Mouse (Mus musculus) embryonic facial prominence, embryonic 10.5 days (tissue): Measurements from ENCODE around the gene 1810037I17Rik. TPM values are rescaled to one million over a fixed set of nuclear protein-coding genes. Genes with fewer than 3 reads are reported as not detected.
"Not testable (repeated sequence)": the region's sequence is repeated elsewhere in the genome, so short reads cannot be mapped to it uniquely, and the experiment has no call there.

Experiments used
- DNase-seq: peaks from one replicate; pipeline ENCODE4 v3.0.0-alpha.2; 2017; ENCODE audit warnings: low spot score
- H3K27ac ChIP-seq: fragments of 300-500 bp; sonication (generic); replicated peaks from 2 replicates; pipeline ENCODE4 v1.5.1; 2016; ENCODE audit warnings: mild to moderate bottlenecking
- H3K27me3 ChIP-seq: fragments of 300-500 bp; sonication (generic); replicated peaks from 2 replicates; pipeline ENCODE4 v1.6.1; 2016; ENCODE audit warnings: low read depth, mild to moderate bottlenecking; ENCODE audit not compliant: poor library complexity, severe bottlenecking
- H3K36me3 ChIP-seq: fragments of 300-500 bp; sonication (generic); replicated peaks from 2 replicates; pipeline ENCODE4 v1.6.1; 2016; ENCODE audit warnings: mild to moderate bottlenecking, moderate library complexity
- H3K4me1 ChIP-seq: fragments of 300-500 bp; sonication (generic); 2 replicates; pipeline ENCODE4 v1.6.1; 2016
- H3K4me3 ChIP-seq: fragments of 300-500 bp; sonication (generic); 2 replicates; pipeline ENCODE4 v1.5.1; 2016; ENCODE audit warnings: mild to moderate bottlenecking, moderate library complexity
- H3K9me3 ChIP-seq: fragments of 300-500 bp; sonication (generic); 2 replicates; pipeline ENCODE4 v1.6.1; 2016; ENCODE audit warnings: mild to moderate bottlenecking
- WGBS: fragments of 180-500 bp; shearing (Covaris S2); methylation state at CpG from one replicate; pipeline ENCODE4 v1.1.7; 2016; 5-methylcytosine and 5-hydroxymethylcytosine counted together
- polyA plus RNA-seq: library from polyadenylated mRNA; unstranded; fragments of >200 nt; fragmentation: Nextera tagmentation; extraction: Ambion mirVana; gene quantifications from 2 replicates; pipeline ENCODE4 v1.2.1, GENCODE M21; 2016

1810037I17Rik gene
- polyA plus RNA-seq, 1 experiment from 2014 or later = 73.8 TPM

DNA sequence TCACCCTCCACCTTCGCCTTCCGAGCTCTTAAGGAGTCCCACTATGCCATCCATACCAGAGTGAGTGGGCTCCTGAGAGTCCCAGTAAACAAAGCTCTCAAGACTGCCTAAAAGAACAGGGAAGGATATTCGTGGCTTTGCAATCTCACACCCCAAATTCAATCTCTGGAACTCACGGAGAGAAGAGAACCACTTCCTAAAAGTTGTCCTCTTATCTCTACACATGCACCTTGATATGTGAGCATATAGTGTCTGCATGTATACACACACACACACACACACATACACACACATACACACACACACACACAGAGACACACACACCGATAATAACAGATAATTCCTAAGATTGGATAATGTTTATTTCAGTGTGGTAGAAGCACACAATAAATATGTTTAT lies 8.5 kb upstream of the 1810037I17Rik start:
- no peaks in the 10 kb centered on the region for H3K27me3 ChIP-seq
- H3K4me1 ChIP-seq = peaks cover under 1% of the 10 kb centered on the region; the same call in 1 of the 2 replicates
- DNase-seq = no peak
- no peak overlapping the region for H3K4me3 ChIP-seq
- no peaks in the 10 kb centered on the region for H3K36me3 ChIP-seq
- no peak overlapping the region for H3K27ac ChIP-seq
- H3K9me3 ChIP-seq = no peaks in the 10 kb centered on the region
- WGBS = 88% methylated on average over 5 of the region's 5 CpGs

GRCm38 (mm10) chr3:122916191-122916680 lies 7.8 kb upstream of the 1810037I17Rik start:
- WGBS = 91% methylated on average over 6 of the region's 6 CpGs
- Histone ChIP-seq H3K4me3 (no peak overlapping the region), H3K27me3 (no peaks in the 10 kb centered on the region), H3K4me1 (peaks cover 7% of the 10 kb centered on the region; the same call in 1 of the 2 replicates), H3K9me3 (no peaks in the 10 kb centered on the region), H3K36me3 (no peaks in the 10 kb centered on the region), H3K27ac (no peak overlapping the region)
- DNase-seq = no peak

DNA sequence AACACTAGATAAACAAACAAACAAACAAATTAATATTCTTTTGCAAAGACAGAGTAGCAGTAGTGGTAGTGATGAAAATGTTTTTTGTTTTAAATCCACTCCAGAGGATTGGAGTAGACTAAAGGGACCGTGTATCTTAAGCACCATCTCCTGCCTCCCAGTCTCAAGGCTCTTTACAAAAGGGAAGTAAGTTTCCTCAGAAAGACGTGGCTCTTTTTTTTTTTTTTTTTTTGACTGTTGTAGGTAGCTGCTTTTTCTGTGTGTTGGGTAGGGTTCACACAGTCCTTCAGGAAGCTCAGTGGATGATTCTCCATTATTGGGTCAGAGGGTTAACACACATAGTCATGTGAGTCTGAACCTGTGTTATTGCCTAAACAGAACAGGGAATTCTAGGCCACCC lies 5.3 kb upstream of the 1810037I17Rik start:
- no peaks in the 10 kb centered on the region for H3K9me3 ChIP-seq
- peaks cover 12% of the 10 kb centered on the region for H3K4me1 ChIP-seq
- no peak for DNase-seq
- no peaks in the 10 kb centered on the region for H3K27me3 ChIP-seq
- no peaks in the 10 kb centered on the region for H3K36me3 ChIP-seq
- WGBS = 65% methylated on average over 2 of the region's 2 CpGs
- no peak overlapping the region for H3K27ac ChIP-seq
- no peak overlapping the region for H3K4me3 ChIP-seq

DNA sequence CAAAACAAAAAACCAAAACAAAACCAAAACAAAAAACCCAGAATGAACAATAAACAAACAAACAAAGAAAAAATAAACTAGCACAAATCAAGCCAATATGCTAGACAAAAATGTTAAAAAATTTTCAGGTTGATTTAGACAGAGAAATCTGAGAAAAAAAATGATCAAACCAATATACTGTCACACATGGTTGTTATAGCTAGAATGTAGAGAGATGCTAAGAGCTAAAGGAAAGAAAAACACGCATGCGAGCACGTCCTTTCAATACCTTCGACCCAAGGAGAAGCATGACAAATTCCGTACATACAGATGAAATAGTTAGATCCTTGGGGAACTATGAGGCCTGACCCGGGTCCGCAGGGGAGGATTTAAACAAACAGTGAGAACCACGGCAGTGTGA lies 4.7 kb upstream of the 1810037I17Rik start, which contains the start of gene Gm10959:
TSS of gene Gm10959 (minus strand) at position 101 of the 400 bp plus-strand sequence.
- H3K27me3 ChIP-seq = no peaks in the 10 kb centered on the region
- no peak for DNase-seq
- H3K4me1 ChIP-seq = peaks cover 12% of the 10 kb centered on the region
- no peak within 1 kb of the TSS for H3K27ac ChIP-seq
- H3K9me3 ChIP-seq = no peaks in the 10 kb centered on the region
- 78% methylated on average over 8 of the region's 8 CpGs for WGBS
- no peak within 1 kb of the TSS for H3K4me3 ChIP-seq
- H3K36me3 ChIP-seq = no peaks in the 10 kb centered on the region

DNA sequence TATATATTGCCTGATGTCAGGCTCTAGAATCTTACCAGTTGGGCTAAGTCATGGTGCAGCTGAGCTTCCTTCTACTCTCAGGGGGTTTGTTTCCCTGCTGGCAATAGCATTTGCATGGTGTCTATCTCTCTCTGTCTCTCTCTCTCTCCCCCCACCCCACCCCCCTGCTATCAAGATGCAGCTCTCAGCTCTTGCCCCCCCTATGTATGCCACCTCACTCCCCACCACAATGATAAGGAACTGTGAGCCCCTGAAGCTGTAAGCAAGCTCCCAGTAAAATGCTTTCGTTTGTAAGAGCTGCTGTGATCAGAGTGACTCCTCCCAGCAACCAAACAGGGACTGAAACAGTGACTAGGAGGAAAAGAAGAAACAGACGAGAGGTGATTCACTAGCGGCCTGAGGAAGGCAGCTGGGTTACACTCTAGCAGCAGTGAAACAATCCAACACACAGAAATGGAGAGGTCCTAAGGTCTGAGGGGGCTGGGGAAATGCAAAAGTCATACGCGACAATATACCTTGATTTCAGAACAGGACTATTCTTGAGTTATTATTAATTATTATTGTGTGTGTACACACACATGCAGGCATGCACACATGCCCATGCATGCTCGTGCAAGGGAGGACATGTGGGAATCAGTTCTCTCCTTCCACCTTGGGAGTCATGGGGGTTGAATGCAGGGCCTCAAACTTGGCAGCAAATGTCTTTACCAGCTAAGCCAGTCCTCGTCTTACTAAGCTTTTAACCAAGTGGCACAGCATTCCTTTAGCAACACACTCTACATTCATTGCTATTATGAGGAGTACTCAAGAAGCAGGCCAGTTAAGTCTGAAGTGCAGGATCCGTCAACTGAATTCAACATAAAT lies 3.2 kb upstream of the 1810037I17Rik start:
- WGBS = 64% methylated on average over 8 of the region's 8 CpGs
- no peak for DNase-seq
- Histone ChIP-seq H3K9me3 (no peaks in the 10 kb centered on the region), H3K4me1 (peaks cover 18% of the 10 kb centered on the region), H3K27ac (no peak overlapping the region), H3K36me3 (no peaks in the 10 kb centered on the region), H3K27me3 (no peaks in the 10 kb centered on the region), H3K4me3 (no peak overlapping the region)

GRCm38 (mm10) chr3:122921676-122922527 lies 2.1 kb upstream of the 1810037I17Rik start:
- peaks cover 26% of the 10 kb centered on the region for H3K4me1 ChIP-seq
- H3K27me3 ChIP-seq = no peaks in the 10 kb centered on the region
- DNase-seq = no peak
- no peaks in the 10 kb centered on the region for H3K9me3 ChIP-seq
- H3K36me3 ChIP-seq = peaks cover 9% of the 10 kb centered on the region
- no peak overlapping the region for H3K27ac ChIP-seq
- no peak overlapping the region for H3K4me3 ChIP-seq
- 84% methylated on average over 8 of the region's 8 CpGs for WGBS

DNA sequence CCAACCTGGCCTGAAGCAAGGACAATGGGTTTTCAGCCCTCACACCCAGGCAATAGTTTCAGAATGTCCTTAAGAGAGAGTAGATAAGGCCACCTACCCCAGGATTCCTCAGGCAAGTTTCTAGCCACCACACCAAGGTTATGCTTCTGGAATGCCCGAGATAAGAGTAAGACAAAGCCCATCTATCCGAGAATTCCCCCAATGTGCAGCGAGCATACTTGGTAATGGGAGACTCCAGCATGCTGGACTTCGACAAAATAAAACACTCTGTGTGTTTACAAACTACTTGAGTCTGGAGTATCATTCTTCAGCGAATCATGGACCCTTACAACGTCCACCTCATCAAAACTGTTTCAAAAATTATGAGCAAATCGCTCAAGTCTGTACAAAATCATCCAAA lies 856 bp upstream of the 1810037I17Rik start:
- Histone ChIP-seq H3K4me1 (peaks cover 26% of the 10 kb centered on the region), H3K27me3 (no peaks in the 10 kb centered on the region), H3K27ac (0 out of 2 replicates have a peak overlapping the region, but pooled peaks have one; percentile 85), H3K4me3 (peak overlapping the region; percentile 64), H3K36me3 (peaks cover 17% of the 10 kb centered on the region), H3K9me3 (no peaks in the 10 kb centered on the region)
- WGBS = 66% methylated on average over 7 of the region's 7 CpGs
- DNase-seq = no peak

GRCm38 (mm10) chr3:122929723-122930122 lies 5.7 kb downstream of the 1810037I17Rik start:
- H3K27me3 ChIP-seq = no peaks in the 10 kb centered on the region
- no peak for DNase-seq
- H3K9me3 ChIP-seq = no peaks in the 10 kb centered on the region
- peaks cover 14% of the 10 kb centered on the region; the same call in 1 of the 2 replicates for H3K4me1 ChIP-seq
- H3K27ac ChIP-seq = no peak overlapping the region
- H3K36me3 ChIP-seq = peaks cover 28% of the 10 kb centered on the region
- 92% methylated on average over 6 of the region's 6 CpGs for WGBS
- no peak overlapping the region for H3K4me3 ChIP-seq

- no peaks in the 10 kb centered on the region for H3K27me3 ChIP-seq
- 91% methylated on average over 1 of the region's 1 CpGs for WGBS
- H3K4me1 ChIP-seq = no peaks in the 10 kb centered on the region
- H3K36me3 ChIP-seq = peaks cover 16% of the 10 kb centered on the region
- no peak for DNase-seq
- no peak overlapping the region for H3K27ac ChIP-seq
- no peaks in the 10 kb centered on the region for H3K9me3 ChIP-seq
- H3K4me3 ChIP-seq = no peak overlapping the region
These were observed 8.5 kb downstream of the 1810037I17Rik start for GRCm38 (mm10) chr3:122932466-122932865.

- H3K36me3 ChIP-seq = peaks cover 11% of the 10 kb centered on the region
- H3K9me3 ChIP-seq, H3K4me1 ChIP-seq, H3K4me3 ChIP-seq, H3K27me3 ChIP-seq, DNase-seq, H3K27ac ChIP-seq: not testable (repeated sequence)
- 81% methylated on average over 13 of the region's 13 CpGs for WGBS
These were observed 13.2 kb downstream of the 1810037I17Rik start for GRCm38 (mm10) chr3:122937176-122937575.

GRCm38 (mm10) chr3:122939215-122939614 lies 15.2 kb downstream of the 1810037I17Rik start:
- Histone ChIP-seq H3K27me3 (no peaks in the 10 kb centered on the region), H3K9me3 (no peaks in the 10 kb centered on the region), H3K27ac (no peak overlapping the region), H3K36me3 (peaks cover 5% of the 10 kb centered on the region), H3K4me3 (no peak overlapping the region), H3K4me1 (no peaks in the 10 kb centered on the region)
- WGBS = 77% methylated on average over 2 of the region's 2 CpGs
- DNase-seq = peak; percentile 30

- H3K27me3 ChIP-seq = no peaks in the 10 kb centered on the region
- H3K4me3 ChIP-seq = no peak overlapping the region
- DNase-seq = no peak
- H3K27ac ChIP-seq = no peak overlapping the region
- H3K36me3 ChIP-seq = 0 out of 2 replicates have a peak, but pooled peaks cover 7% of the 10 kb centered on the region
- H3K9me3 ChIP-seq = no peaks in the 10 kb centered on the region
- whole genome bisulfite sequencing = 90% methylated on average over 6 of the region's 6 CpGs
- no peaks in the 10 kb centered on the region for H3K4me1 ChIP-seq
These were observed 19.4 kb downstream of the 1810037I17Rik start for GRCm38 (mm10) chr3:122943387-122943890.
